Mouse (Mus musculus): Measurements from ENCODE around the gene Rasef. TPM values are rescaled to one million over a fixed set of nuclear protein-coding genes. Genes with fewer than 3 reads are reported as not detected.

The Rasef gene
- polyA plus RNA-seq (2012; rRNA removed), result 7.2 and 8.2 TPM in 2 replicates

GRCm38 (mm10) chr4:73790260-73791185 is at the start of gene Rasef:
Rasef (minus strand) TSS chr4:73790994.

DNA sequence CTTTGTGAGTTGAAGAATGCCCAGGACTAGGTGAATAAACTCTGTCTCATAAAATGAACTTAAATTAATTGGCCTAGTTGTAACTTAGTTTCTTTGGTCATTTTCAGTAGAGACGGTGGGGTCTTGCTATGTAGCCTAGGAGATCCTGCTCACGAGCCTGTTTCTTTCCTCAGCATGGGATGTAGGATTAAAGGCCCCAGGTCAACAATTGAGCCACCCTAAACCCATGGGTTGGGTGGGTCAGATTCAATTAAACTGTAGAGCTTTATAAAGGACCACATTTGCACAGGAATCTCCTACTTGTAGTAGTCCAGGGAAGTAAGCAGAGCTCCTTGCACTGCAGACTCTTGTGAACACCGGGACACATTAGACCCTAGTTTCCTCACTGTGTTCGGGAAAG is 107.6 kb downstream of the Rasef start, which contains the start of gene Gm428:
Gene Gm428 (plus strand): TSS at position 301 of the 400 bp plus-strand sequence.

DNA sequence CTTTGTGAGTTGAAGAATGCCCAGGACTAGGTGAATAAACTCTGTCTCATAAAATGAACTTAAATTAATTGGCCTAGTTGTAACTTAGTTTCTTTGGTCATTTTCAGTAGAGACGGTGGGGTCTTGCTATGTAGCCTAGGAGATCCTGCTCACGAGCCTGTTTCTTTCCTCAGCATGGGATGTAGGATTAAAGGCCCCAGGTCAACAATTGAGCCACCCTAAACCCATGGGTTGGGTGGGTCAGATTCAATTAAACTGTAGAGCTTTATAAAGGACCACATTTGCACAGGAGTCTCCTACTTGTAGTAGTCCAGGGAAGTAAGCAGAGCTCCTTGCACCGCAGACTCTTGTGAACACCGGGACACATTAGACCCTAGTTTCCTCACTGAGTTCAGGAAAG is 122.7 kb downstream of the Rasef start, which contains the start of gene Gm11239:
Gene Gm11239 (plus strand): TSS at position 301 of the 400 bp plus-strand sequence.

Other genes starting within 250 kb of the Rasef start
- gene Gm11238, start 183.1 kb downstream of the Rasef start, polyA plus RNA-seq (2012; rRNA removed), result not detected in 2 replicates
- gene Gm11237, start 168.0 kb downstream of the Rasef start, polyA plus RNA-seq (2012; rRNA removed), result not detected in 2 replicates
- gene Gm11236, start 152.9 kb downstream of the Rasef start, polyA plus RNA-seq (2012; rRNA removed), result not detected in 2 replicates
- gene Gm11239, start 122.6 kb downstream of the Rasef start, polyA plus RNA-seq (2012; rRNA removed), result not detected in 2 replicates
- gene Gm428, start 107.5 kb downstream of the Rasef start, polyA plus RNA-seq (2012; rRNA removed), result not detected in 2 replicates
- not detected in 2 replicates for gene Gm11758, start 85.3 kb upstream of the Rasef start, polyA plus RNA-seq (2012; rRNA removed)
- gene Gm11757, start 100.1 kb upstream of the Rasef start, polyA plus RNA-seq (2012; rRNA removed), result not detected in 2 replicates
- not detected in 2 replicates for gene Gm13871, start 115.0 kb upstream of the Rasef start, polyA plus RNA-seq (2012; rRNA removed)
- gene Gm11756, start 129.8 kb upstream of the Rasef start, polyA plus RNA-seq (2012; rRNA removed), result not detected in 2 replicates
- 0.25 TPM in 1 of 2 replicates, not detected in the other for gene 2310002L09Rik, start 159.9 kb upstream of the Rasef start, polyA plus RNA-seq (2012; rRNA removed)
- gene Frmd3, start 222.4 kb upstream of the Rasef start, polyA plus RNA-seq (2012; rRNA removed), result 0.04 and 0.08 TPM in 2 replicates

Data from stomach, adult 2 months (tissue).